Mouse (Mus musculus) liver, embryonic 14.5 days (tissue): ENCODE data around the gene Ahctf1.

Experiments used
- CTCF ChIP-seq: IDR thresholded peaks from 2 replicates; pipeline ENCODE4 v1.5.1; 2016; ENCODE audit warnings: antibody characterized with exemption, low read depth, control low read depth
- EP300 ChIP-seq: IDR thresholded peaks from 2 replicates; pipeline ENCODE4 v1.6.1; 2016; ENCODE audit warnings: antibody characterized with exemption, low read depth

DNA sequence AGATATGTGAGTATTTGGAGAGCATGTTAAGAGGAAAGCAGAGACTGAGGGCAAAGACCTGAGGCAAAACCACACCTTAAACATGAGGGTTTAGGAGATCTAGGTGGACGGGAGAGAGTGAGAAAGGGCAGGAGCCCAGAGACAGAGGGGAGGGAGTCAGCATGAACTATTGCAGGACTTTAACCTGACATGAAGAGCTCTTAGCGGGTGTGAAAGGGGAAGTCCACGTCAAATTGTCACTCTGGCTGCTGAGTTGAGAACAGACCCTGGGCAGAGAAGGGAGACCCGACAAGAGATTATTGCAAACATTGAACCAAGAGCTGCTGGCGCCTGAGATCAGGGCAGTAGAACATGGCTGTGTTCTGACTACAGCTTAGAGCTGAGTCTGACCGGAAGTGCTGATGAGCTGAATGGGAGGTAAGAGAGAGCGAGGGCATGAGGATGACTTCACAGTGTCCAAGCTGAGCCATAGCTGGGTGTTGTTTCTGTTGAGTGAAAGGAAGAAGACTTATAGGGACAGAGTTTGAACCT, 29.3 kb upstream of the Ahctf1 start:
- no peak for TF ChIP-seq CTCF
- TF ChIP-seq EP300, result no peak
